Mouse (Mus musculus) monocyte, adult 5-6 weeks (primary cell): ENCODE measurements at regions not wholly inside any gene's neighbourhood (a gene's known extent, or its start where the extent isn't known, plus 50 kb on each side); places are given as distances from the start of the nearest gene placed in this dataset.
A peak's percentile ranks its signal among the peaks of the same experiment; 100 is the strongest.

ENCODE experiments used
- ATAC-seq: fragments of 153-309, 156-312 bp; replicated peaks from 2 replicates; pipeline ENCODE4 v1.8.0; 2017; ENCODE audit warnings: mild to moderate bottlenecking; ENCODE audit not compliant: low TSS enrichment, insufficient number of reproducible peaks, severe bottlenecking, poor library complexity, low FRiP score

DNA sequence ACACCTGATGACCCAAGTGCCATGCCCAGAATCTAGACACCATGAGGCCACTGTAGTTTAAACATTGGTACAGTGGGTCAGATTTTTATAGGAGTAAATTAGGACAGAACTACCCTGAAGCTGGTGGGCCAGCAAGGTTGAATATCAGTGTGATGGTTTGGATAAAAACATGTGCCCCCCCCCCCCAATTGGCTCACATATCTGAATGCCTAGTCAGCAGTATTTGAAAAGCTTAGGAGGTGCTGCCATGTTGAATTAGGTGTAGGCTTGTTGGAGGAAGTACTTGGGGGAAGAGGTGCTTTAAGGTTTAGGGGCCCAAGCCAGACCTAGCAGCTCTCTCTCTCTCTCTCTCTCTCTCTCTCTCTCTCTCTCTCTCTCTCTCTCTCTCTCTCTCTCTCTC, 66.2 kb upstream of the Klf3 start:
- no peak for ATAC-seq

DNA sequence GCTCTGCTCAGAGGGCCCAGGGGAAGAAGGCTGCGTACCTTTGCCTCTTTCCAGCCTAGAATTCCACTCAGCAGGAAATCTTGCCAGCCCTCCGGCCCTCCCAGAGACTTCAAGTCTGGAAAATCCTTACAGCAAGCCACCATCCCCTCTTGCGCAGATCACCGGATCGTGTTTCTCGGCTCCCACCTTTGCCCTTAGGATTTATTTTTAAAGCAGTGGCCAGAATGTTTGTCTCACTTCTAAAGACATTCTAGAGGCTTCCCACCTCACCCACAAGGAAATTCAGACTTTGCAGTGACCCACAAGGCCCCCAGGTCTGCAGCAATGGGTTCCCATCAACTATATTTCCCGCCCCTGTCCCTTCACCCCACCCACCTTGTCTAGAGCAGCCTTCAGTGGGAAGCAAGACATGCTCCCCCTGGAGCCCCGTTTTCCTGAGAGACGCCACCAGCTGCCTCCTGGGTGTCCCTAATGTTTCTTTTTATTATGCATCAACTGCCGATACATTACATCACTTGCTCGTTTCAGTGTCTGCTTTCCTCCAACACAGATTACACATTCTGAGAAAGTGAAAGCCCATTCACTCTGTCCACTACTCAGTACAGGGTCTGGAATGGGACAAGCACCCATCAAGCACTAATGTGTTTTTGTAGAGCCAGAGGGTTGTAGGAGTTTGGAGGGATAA, 65.0 kb upstream of the Klf3 start:
- ATAC-seq, result no peak

DNA sequence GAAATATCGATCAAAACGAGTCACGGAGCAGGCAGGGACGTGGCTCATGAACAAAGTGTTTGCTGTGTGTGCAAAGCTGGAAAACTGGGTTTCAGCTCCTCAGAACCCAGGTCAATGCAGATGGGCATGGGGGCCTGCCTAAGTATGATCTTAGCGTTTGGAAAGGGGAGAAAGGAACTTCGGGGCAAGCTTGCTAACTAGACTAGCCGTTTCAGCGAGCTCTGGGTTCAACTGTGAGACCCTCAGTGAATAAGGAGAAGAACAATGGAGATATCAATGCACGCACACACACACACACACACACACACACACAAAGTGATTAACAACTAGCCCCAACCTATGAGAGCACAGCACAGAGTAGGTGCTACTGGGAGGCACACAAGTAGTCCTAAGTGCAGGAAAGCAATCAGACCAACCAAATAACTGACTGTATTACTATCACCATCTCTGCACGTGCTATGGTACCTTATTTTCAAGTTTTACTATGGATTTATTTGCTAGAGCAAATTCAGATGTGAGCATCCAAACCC, 64.3 kb upstream of the Klf3 start:
- ATAC-seq, result no peak

DNA sequence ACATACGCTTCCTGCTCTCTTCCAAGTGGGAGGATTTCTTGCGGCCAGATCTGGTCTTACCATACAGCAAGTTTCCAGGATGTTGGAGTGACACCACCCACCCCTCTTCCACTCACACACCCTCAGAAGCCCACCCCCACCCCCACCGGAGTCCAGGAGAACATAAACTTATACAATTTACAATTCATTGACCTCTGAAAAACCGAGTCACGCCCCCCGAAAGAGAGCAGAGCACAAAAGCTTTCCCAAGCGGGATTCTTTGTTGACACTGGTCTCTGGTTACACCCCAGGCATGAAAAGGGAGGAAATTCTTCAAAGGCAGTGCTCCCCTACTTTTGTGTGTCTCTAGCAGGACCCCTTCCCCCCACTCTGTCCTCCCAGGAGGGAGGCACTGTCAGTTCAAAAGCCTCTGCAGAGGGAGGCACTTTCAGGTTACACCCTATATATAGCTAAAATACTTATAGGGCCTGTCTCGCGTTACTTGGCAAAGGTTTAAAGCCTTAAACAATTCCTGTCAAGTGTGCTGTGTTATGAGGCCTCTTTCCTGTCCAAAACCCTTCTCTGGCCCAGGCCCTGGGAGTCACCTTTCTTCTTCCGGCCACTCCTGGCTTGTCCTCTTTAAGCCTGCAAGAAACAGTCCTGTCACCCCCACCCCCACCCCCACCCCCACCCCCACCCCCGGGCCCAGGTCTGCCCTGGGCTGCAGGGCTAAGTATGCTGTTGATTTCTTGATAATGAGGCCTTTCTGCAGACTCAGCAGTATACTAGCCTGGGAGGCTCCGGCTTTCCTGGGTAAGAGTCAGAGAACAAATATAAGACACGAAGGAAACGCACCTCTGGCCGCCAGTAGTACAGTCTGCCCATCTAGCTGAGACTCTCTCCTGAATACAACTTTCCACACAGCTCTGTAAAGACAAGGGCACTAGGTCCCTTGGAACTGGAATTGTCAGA, 63.6 kb upstream of the Klf3 start:
- no peak for ATAC-seq

DNA sequence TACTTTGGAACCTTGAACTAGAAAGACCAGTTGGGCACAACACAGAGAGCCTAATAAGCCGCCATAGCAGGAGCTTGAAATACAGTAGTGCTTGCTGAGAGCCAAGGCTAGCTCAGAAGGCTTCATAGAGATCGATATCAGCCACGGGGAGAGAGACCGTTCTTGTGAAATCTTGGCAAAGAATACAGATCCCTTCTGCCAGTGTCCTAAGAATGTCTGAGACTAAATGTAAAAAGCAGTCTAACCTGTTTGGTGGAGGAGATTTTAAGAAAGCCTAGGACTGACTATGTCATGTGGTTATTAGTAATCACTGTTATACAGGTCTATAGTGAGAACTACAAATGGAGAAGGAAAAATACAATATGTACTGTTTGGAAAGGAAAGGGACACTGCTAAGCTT, 59.1 kb upstream of the Klf3 start:
- ATAC-seq, result no peak

DNA sequence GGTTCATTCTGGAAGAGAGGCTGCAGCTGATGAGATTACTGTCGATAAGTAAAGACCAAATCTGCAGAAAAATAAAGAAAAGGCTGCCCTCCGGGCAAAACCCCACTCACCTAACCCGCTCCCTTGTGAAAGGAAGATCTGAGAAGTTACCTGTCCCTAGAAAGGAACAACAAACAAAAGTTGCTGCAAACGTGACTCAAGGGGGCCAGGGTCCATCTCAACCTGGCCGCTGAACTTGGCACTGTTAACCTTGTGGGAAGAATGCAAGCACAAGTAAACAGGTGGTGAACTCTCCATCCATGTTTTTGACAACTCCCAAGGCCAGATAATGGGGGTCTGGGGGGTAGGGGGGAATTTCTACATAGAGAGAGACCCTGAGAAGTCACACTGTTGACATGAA, 58.7 kb upstream of the Klf3 start:
- ATAC-seq, result no peak

DNA sequence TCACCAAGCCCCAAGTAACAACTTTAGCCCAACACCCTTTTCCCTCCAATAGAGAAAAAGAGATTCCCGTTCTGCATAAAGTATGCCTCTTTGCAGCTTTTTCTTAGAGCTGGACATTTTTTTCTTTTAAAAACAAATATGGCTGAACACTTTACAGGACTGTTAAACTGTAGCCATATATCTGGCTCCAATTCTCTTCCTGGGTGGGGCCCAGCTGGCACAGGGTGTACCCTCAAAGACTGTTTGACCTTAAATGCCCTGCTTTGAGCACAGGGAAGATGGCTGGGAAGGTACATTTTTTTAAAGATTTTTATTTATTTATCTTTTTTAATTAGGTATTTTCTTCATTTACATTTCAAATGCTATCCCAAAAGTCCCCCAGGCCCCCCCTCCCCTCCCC, 55.7 kb upstream of the Klf3 start:
- no peak for ATAC-seq

DNA sequence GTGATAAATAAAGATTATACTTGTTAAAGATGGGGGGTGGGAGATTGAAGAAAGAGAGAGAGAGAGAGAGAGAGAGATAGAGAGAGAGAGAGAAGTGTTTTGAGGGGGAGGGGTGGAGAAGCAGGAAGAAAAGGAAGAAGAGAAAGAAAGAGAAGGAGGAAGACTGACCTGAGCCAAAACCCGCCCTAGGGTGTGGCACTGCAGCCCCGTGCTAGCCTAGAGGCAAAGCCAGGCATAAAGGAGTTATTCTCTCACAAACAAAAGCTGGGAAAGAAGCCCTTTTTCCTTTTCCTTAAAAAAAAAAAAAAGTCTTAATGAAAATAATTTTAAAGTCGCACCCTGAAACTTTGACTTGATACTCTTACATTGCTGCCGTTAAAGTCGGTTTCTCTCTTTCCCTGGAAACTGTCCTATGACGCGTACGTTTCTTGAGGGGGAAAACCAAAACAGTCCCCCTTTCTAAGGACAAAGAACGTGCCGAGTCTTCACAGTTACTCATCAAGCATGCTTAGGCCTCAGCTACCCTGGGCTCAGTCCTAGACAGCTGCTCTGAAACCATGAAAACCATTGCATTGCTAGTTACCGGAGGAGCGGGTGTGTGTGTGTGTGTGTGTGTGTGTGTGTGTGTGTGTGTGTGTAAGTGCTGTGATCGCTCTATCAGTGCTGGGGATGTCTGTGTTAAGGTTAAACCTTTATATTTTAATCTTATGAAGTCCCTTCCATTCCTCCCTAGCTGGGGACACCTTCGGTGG, 53.6 kb upstream of the Klf3 start:
- no peak for ATAC-seq

DNA sequence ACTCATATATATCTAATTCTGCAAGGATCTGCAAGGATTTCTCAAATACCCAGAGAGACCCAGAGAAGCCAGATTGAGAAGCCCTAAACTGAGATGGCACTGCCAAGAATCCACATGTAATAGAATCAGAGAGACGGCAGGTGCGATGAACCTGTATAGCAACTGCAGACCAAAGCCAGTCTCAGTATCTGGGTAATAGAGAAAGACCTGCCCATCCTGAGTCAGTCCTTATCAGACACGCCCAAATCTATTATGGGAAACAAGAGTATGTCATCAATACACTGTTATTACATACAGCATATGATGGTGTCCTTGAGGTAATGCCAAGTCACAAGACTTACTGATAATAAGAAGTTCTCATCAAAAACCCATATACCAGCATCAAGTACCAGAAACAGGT, 52.8 kb upstream of the Klf3 start:
- ATAC-seq, result no peak

DNA sequence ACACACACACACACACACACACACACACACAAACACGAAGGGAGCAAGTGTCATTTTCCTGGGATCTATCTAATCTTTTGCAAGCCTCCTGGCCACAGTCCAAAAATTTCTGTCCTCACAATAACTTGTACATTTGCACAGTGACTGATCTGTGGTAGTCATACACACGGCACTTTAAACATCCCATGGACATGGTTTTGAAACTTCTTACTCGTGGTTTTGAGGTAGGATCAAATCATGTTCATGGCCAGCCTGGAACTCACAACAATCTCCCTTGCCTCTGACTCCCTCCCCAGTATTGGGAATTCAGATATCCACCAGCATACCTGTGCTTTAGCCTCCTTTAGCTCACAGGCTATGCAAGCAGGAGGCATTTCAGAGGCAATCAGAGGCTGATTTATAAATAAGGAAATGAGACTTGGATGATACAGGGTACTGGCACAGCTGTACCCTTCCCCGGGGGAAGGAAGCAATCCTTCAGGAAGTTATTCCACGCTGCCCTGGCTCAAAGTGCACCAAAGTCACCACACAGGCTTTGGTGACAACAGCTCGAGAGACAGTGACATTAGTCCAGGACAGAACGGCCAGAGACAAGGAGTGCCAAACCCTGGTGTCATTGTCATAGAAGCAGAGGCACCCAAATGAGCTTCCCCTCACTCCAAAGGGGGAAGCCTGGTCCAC, 52.1 kb upstream of the Klf3 start:
- no peak for ATAC-seq

DNA sequence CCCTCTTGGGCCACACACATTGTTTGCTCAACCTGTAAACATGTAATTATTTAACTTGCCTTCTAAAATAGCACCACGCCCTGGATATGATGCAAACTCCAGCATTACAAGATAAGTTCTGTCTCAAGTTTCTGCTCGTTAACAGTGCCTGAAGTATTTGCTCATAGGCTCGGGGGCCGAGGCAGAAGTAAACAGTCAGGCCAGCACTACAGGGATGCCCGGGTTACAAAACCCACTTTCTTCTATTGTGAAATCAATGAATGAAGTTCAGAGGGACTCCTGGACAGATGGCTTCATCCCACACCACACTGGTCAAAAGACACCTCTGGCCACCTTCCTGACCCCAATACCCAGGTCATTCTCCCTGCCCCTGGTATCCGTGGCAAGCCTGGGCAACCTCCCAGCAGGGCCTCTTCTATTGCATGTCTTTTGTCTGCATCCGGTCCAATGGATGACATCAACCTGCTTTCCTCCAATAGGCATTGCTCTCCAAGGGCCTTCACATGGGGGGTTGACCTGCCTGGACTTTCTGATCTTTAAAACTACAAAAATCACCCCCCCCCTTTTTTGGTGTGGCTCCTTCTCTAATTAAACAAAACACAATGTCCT, 49.9 kb upstream of the Klf3 start:
- ATAC-seq, result peak; percentile 96
